Mouse (Mus musculus): ENCODE data around the gene Parp12. TPM values are rescaled to one million over a fixed set of nuclear protein-coding genes. Genes with fewer than 3 reads are reported as not detected.

The Parp12 gene
- 23.7 and 64.2 TPM in 2 replicates for polyA plus RNA-seq (2012; rRNA removed; ENCODE audit: low replicate concordance)

DNA sequence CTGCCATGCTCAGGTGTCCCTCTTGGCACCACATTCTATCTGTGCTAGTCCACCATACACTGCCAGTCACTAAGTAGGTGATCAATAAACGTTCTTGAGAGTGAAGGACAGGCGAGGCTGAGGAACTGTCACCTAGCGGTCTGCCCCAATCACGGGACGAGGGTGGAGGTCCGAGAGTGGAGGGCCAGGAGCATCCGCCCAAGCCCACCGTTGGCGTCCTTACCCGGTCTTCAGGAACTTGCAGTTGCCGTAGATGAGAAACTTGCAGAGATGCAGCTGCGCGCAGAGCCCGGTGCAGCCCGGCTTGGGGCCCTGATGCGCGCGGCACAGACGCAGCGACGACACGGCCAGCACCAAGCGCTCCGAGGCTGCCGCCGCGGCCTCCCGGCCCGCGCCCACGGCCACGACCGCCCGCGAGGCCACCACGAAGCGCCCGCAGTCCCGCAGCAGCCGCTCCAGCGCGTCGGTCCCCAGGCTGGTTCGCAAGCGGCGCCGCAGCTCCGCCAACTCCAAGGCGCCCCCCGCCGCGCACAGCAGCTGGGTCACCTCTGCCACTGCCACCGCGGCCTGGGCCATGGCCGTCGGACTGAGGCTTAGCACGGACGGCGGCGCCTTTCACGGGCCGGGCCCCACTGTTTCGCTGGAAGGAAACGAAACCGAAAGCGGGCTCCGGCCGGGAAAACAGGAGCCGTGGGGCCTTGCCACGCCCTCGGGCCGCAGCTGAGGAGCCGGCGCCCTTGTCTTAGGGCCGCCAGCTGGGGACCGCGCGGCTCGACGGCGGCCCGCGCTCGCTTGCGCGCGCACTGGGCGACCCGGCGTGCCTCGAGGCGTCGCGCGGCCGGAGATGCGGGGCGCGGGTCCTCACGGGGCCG is at the start of gene Parp12:
Gene Parp12, minus strand, starts transcription at position 766 of the 872 bp plus-strand sequence.

Other genes starting within 250 kb of the Parp12 start
- 1.5 and 1.8 TPM in 2 replicates for gene Tbxas1, start 242.9 kb downstream of the Parp12 start, polyA plus RNA-seq (2012; rRNA removed; ENCODE audit: low replicate concordance)
- gene Hipk2, start 242.2 kb downstream of the Parp12 start, polyA plus RNA-seq (2012; rRNA removed; ENCODE audit: low replicate concordance) = 42.6 and 43.2 TPM in 2 replicates
- 0.65 and 1.4 TPM in 2 replicates for gene Kdm7a, start 88.4 kb upstream of the Parp12 start, polyA plus RNA-seq (2012; rRNA removed; ENCODE audit: low replicate concordance)